Mouse (Mus musculus) megakaryocyte, embryonic 14.5 days (primary cell): ENCODE data around the gene Dock9.
"Not testable (repeated sequence)": the region's sequence is repeated elsewhere in the genome, so short reads cannot be mapped to it uniquely, and the experiment has no call there.

ENCODE experiments used
- FLI1 ChIP-seq: IDR thresholded peaks from 2 replicates; pipeline ENCODE4 v1.6.1; 2012; ENCODE audit warnings: low read length, inconsistent platforms, mixed read lengths
- GATA1 ChIP-seq: IDR thresholded peaks from 3 replicates; pipeline ENCODE4 v1.6.1; 2012; ENCODE audit warnings: mixed read lengths, low read length, inconsistent platforms, borderline replicate concordance

DNA sequence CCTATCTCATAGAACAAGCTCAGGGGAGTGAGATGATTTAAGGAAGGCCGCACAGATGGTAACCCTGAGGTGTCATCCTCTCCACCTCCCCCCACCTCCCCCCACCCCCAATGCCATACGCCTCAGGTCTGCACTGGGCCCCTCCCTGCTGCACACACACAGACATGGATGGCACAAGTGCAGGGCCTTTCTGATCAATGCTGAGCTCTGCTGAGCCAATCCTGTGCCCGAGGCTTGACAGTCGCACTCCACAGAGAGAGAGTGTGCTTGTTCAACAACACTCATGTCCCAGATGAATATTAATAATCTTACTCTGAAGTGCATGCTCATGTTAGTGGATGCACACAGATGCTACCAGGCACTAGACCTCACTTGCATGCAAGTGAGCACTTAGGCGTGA lies 108.0 kb downstream of the Dock9 start:
- not testable (repeated sequence) for TF ChIP-seq GATA1, FLI1
